Mouse (Mus musculus) lung, postnatal 4 days (tissue): Measurements from ENCODE around the gene Apol11b.
"Not testable (repeated sequence)": the region's sequence is repeated elsewhere in the genome, so short reads cannot be mapped to it uniquely, and the experiment has no call there.

Experiments used
- DNase-seq, 2 experiments: peaks; one replicate each; pipeline ENCODE4 v3.0.0; 2021

The Apol11b gene

DNA sequence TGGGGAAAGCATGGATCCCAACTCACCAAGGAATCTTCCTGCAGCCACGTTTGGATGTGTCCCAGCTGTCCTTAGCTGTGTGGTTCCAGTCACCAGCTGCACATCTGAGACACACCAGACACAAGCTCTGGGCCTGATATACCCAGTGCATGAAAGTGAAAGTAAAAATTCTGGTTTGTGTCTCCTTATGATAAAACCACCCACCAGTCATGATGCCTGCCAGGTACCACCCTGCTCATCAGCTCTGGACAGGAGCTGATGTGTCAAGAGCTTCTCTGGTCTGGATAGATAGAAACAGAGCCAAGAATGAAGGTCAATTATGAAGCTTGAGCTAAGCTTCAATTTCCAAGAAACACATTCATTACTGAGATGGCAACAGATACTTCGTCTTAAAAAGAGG lies at the start of gene Apol11b:
Gene Apol11b, minus strand, starts transcription at position 111 of the 400 bp plus-strand sequence.
- DNase-seq: not testable (repeated sequence)

GRCm38 (mm10) chr15:77691532-77692311 lies 48.6 kb upstream of the Apol11b start:
- DNase-seq: not testable (repeated sequence)

- DNase-seq: peak; percentile 19 to 43
Observed at GRCm38 (mm10) chr15:77683944-77684343, 40.9 kb upstream of the Apol11b start.

- not testable (repeated sequence) for DNase-seq
Observed at GRCm38 (mm10) chr15:77674081-77674480, 31.0 kb upstream of the Apol11b start.

DNA sequence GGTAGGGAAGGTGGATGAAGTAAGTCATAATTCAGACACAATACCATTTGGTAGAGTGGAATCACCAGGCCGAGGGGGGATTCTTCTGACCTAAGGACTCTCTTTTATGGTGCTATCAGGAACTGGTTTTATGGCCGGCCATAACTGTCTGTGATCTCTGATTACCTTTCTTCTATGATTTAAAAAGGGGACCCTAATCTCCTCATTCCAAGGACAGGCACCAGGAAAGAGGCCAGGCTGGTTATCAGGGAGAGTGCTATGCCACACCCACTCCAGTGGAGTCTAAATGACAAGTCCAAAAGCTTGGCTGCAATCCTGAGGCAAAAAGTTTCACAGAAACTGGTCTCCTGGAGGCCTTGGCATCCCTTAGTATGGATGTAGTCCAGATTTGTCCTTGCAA lies 18.8 kb upstream of the Apol11b start:
- not testable (repeated sequence) for DNase-seq

- DNase-seq: not testable (repeated sequence)
Observed at GRCm38 (mm10) chr15:77659773-77660172, 16.7 kb upstream of the Apol11b start.

- not testable (repeated sequence) for DNase-seq
Observed at GRCm38 (mm10) chr15:77651143-77651542, 8.1 kb upstream of the Apol11b start.

- DNase-seq: not testable (repeated sequence)
Observed at GRCm38 (mm10) chr15:77629822-77630221, 13.3 kb downstream of the Apol11b start.

DNA sequence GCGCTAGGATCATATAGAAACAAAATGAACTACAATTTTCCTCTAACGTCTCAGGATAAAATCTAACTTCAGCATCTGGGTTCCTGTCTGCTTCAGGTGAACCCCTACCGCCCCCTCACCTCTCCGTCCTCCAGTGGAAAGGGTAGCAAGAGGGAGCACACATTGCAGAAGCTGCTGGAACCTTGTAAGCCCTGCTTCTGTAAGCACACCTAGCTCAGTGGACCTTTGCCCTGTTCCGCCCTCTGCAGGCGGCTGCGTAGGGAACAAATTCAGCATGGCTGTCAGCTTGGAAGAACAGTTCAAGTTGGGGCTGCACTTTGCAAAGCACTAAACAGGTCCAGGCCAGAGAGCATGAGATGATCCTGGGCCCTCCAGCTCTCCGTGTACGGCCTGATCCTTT lies 14.4 kb downstream of the Apol11b start:
- not testable (repeated sequence) for DNase-seq

DNA sequence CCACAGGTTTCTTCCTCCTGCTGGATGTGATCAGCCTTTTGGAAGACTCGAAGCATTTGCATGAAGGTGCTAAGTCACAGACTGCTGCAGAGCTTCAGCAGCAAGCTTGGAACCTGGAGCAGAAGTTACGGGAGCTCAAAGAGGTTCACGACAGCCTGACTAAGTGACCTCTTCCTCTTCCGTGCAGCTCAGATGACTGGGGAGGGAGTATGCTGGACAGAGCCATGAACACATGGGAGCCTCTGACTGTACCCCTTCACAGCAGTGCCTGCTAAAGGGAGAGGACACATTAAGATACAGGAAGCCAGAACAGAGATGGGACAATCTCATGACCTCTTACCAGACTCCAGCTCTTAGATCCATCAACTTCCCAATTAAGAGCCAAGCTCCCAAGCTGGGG lies 16.6 kb downstream of the Apol11b start:
- DNase-seq: not testable (repeated sequence)

- no peak for DNase-seq
Observed at GRCm38 (mm10) chr15:77624710-77625109, 18.4 kb downstream of the Apol11b start.

GRCm38 (mm10) chr15:77606069-77606468 lies 37.0 kb downstream of the Apol11b start:
- no peak for DNase-seq

DNA sequence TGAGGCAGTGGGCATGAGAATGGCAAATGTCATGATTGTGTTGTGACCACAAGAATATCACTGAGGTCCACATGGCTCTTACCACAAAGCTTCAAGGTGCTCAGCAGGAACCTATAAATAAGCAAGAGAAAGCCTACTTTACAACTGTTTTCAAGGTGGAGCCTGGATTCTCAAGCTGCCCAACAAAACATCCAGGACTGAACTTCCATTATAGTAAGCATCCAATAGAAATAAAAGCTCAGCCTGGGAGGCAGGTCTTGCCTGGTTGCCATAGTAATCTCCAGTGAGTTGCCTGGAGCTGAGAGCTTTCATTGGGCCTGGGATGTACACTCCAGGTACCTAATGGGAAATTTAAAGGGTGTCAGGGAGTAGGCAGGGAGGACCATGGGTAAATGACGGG lies 44.1 kb downstream of the Apol11b start, which contains the start of gene Gm36245:
Gene Gm36245, plus strand, starts transcription at position 301 of the 400 bp plus-strand sequence.
- DNase-seq: no peak

- peak; percentile 6 to 30 for DNase-seq
Observed at GRCm38 (mm10) chr15:77598429-77598828, 44.7 kb downstream of the Apol11b start.

- DNase-seq: no peak
Observed at GRCm38 (mm10) chr15:77595961-77596360, 47.1 kb downstream of the Apol11b start, which contains the start of gene Apol10b. Gene Apol10b (minus strand): TSS chr15:77596125.

GRCm38 (mm10) chr15:77593557-77593956 lies 49.5 kb downstream of the Apol11b start:
- no peak for DNase-seq

- no peak for DNase-seq
Observed at GRCm38 (mm10) chr15:77590881-77591280, 52.2 kb downstream of the Apol11b start.

- no peak for DNase-seq
Observed at GRCm38 (mm10) chr15:77588981-77589380, 54.1 kb downstream of the Apol11b start.

DNA sequence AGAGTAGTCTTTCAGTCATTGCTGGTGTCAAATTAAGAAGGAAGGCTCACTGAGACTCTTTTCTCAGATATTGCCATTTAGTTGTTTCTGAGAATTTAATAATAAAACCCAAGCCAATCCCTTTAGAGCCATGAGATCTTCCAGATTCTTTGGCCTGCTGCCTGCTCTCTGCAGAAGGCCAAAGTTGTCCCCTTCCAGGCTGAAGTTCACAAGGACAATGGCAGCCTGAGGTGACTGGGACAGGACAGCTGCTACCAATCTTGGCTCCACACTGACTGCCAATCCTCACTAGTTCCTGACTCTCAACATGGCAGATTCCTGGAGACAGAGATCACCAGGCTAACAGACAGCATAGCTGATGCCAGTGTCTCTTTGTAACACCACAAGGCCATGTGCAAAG lies 56.1 kb downstream of the Apol11b start:
- DNase-seq: no peak
